Mouse (Mus musculus) cerebellum, postnatal 10 days (tissue): ENCODE data around the gene Nfasc.
A peak's percentile ranks its signal among the peaks of the same experiment; 100 is the strongest.

Experiments
- DNase-seq, 2 experiments: peaks; one replicate each; pipeline ENCODE4 v3.0.0; 2021; ENCODE audit warnings: mixed read lengths in 2 of 2

Nfasc gene

GRCm38 (mm10) chr1:132732307-132732706 is 9.3 kb downstream of the Nfasc start:
- no peak for DNase-seq

- DNase-seq = peak; percentile 68 to 78
These were observed 14.0 kb downstream of the Nfasc start for GRCm38 (mm10) chr1:132727548-132727947.

- no peak for DNase-seq
These were observed 19.2 kb downstream of the Nfasc start for GRCm38 (mm10) chr1:132722362-132722761.

GRCm38 (mm10) chr1:132721266-132721665 is 20.3 kb downstream of the Nfasc start:
- no peak for DNase-seq

GRCm38 (mm10) chr1:132718225-132718624 is 23.4 kb downstream of the Nfasc start:
- DNase-seq = no peak

- no peak for DNase-seq
These were observed 26.6 kb downstream of the Nfasc start for GRCm38 (mm10) chr1:132715044-132715443.

GRCm38 (mm10) chr1:132709419-132709818 is 32.2 kb downstream of the Nfasc start:
- peak; percentile 76 to 79 for DNase-seq

- peak in 1 of 2 experiments; percentile 51 for DNase-seq
These were observed 34.3 kb downstream of the Nfasc start for GRCm38 (mm10) chr1:132707301-132707700.

GRCm38 (mm10) chr1:132703467-132703866 is 38.1 kb downstream of the Nfasc start:
- DNase-seq = peak in 1 of 2 experiments; percentile 42

GRCm38 (mm10) chr1:132696926-132697325 is 44.7 kb downstream of the Nfasc start:
- DNase-seq = peak; percentile 66 to 75

GRCm38 (mm10) chr1:132696232-132696631 is 45.4 kb downstream of the Nfasc start:
- DNase-seq = peak; percentile 47 to 58

GRCm38 (mm10) chr1:132694007-132694406 is 47.6 kb downstream of the Nfasc start:
- peak; percentile 59 to 66 for DNase-seq

- DNase-seq = no peak
These were observed 52.4 kb downstream of the Nfasc start for GRCm38 (mm10) chr1:132689181-132689580.

- DNase-seq = no peak
These were observed 62.7 kb downstream of the Nfasc start for GRCm38 (mm10) chr1:132678935-132679334.

GRCm38 (mm10) chr1:132678076-132678475 is 63.5 kb downstream of the Nfasc start:
- DNase-seq = peak; percentile 49 to 59

- DNase-seq = no peak
These were observed 68.9 kb downstream of the Nfasc start for GRCm38 (mm10) chr1:132672704-132673103.

- DNase-seq = no peak
These were observed 72.4 kb downstream of the Nfasc start for GRCm38 (mm10) chr1:132669200-132669599.

- peak; percentile 61 to 78 for DNase-seq
These were observed 81.2 kb downstream of the Nfasc start for GRCm38 (mm10) chr1:132660354-132660753.

GRCm38 (mm10) chr1:132659604-132660003 is 82.0 kb downstream of the Nfasc start:
- DNase-seq = no peak

GRCm38 (mm10) chr1:132655611-132656010 is 86.0 kb downstream of the Nfasc start:
- DNase-seq = peak; percentile 69 to 74

- no peak for DNase-seq
These were observed 86.8 kb downstream of the Nfasc start for GRCm38 (mm10) chr1:132654769-132655168.

GRCm38 (mm10) chr1:132653841-132654457 is 87.6 kb downstream of the Nfasc start:
- peak; percentile 64 to 75 for DNase-seq

GRCm38 (mm10) chr1:132653161-132653560 is 88.4 kb downstream of the Nfasc start:
- DNase-seq = no peak

- peak; percentile 60 to 65 for DNase-seq
These were observed 90.9 kb downstream of the Nfasc start for GRCm38 (mm10) chr1:132650680-132651079.

GRCm38 (mm10) chr1:132647958-132648357 is 93.6 kb downstream of the Nfasc start:
- peak; percentile 45 to 59 for DNase-seq
